Mouse (Mus musculus) megakaryocyte, adult 5-6 weeks (primary cell): ENCODE measurements around the gene Kcnip1. TPM values are rescaled to one million over a fixed set of nuclear protein-coding genes. Genes with fewer than 3 reads are reported as not detected.

ENCODE experiments used
- ATAC-seq: 2 replicates; pipeline ENCODE4 v1.8.0; 2016; ENCODE audit warnings: mild to moderate bottlenecking, inconsistent platforms; ENCODE audit not compliant: poor library complexity, severe bottlenecking
- total RNA-seq, 2 experiments: library from RNA; stranded (forward) in 1 of 2; stranded (reverse) in 1 of 2; fragments of 153-499, 151-499 nt in 1 of 2; fragments of 221-1000, 200-1000 nt in 1 of 2; gene quantifications; 2 replicates each; pipeline versions ENCODE4 v1.2.3 to v1.2.4; 2015 to 2017

The Kcnip1 gene
- total RNA-seq, 2 experiments from 2014 or later, result 0.18 TPM; not detected in 1

DNA sequence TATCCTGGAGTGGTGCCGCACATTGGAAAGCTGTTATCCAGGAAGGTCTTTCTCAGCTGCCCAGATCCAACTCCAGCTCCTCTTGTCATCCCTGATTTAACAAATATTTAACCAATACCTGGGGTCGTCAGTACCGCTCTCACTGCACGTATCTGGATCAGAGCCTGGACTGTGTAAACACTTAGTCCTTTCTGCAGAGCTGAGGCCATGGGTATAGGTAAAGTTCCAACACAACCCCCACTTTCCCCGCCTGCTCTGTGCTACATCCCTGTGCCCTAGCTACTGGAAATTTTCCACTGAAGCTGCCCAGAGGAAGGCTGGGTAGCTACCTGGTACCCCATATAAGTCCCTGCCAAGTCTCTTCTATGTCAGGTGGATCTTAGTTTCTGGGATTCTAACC lies 3.0 kb downstream of the Kcnip1 start:
- ATAC-seq, result no peak

DNA sequence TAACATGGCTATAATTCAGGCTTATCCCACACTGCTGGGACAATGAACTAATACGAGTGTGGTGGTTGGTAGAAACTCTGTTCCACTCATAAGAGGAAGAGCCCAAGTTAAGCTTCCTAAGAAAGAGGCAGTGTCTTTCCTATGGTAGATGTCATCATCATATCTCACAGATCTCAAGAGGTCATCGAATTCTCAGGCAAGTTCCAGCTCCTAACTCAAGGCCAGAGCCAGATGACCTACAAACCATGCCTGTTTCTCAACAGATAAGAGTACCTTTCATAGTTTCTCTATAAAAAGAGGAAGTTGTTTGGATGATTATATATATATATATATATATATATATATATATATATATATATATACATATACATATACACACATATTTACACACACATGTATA lies 6.4 kb downstream of the Kcnip1 start:
- ATAC-seq, result no peak

DNA sequence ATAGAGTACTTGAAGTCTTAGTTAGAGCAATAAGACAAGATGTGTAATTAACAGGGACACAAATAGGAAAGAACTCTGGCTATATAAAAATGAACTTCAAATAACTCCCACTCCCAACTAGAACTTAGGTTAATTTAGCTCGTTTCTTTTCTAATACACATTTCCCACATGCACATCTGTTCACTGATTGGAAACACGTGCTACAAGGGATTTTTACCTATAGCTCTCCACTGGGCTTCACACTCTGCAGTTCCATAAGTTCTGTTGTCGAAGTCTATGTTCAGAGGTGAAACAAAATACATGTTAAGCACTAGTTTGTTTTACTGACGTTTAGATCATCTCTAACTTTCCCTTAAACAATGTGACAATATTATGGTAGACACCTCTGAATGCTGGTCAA lies 12.8 kb downstream of the Kcnip1 start:
- no peak for ATAC-seq

DNA sequence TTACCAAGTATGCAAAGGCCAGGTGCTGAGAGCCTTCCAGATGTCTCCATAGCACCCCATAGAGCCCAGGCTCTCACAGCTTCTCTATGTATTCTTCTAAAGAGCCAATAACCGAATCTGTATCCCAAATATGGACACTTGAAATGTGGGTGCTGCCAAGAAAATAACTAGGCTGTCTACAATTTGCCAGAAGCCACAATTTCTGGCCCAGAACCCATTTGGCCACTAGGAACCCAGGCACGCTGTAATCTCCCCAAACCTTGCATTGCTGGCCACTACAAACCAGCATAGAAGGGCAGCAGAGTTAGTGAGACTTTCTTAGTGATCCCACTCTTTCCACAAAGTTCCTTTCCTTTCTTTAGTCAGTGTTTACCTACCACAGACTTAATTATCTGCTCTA lies 17.8 kb downstream of the Kcnip1 start:
- no peak for ATAC-seq

DNA sequence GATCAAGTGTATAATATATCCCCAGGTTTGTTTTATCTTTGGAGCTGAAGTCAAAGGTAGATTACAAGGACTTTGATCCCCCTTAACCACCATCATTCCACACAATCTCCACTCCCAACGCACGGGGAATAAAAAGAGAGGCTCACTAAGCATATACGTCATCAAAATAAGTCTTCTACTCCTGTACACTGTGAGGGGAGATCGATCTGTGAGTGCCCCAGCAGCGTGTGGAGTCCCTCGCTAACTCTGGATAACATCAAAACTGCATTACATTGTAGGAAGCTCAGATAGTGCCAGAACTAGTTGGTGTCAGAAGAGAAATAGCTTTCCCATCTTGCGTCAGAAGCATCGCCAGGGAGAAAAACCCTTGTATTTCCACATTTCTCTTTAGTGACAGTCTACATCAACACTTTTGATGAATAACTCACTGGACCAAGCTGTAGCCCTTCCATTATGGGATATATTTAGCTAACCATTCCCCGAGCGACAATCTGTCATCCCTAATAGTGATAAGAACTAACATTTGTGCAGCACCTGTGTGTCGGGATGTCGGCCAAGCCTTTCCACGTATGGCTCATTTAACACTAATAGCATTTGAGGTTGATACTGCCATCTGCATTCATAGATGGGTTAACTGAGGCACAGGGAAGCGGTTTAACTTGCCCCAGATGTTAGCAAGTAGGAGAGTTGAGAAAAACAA lies 18.5 kb downstream of the Kcnip1 start:
- no peak for ATAC-seq

DNA sequence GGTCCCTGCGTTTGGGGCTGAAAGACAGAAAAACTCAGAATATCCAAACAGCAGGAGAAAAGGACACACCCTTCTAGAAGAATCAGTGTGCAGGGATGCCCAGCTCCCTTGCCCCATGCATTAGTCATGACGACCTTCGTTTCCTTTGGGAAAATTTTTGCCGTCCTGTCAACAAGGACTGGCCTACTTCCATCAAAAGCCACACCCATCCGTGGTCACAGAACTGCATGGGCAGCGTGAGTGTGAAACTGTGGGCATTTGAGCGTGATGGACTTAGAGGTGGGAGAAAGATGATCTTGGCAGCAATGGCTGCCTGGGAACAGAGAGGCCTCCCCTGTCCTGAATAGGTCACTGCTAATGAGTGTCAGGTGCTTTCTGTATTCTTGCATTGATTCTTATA lies 20.8 kb downstream of the Kcnip1 start:
- ATAC-seq, result no peak

DNA sequence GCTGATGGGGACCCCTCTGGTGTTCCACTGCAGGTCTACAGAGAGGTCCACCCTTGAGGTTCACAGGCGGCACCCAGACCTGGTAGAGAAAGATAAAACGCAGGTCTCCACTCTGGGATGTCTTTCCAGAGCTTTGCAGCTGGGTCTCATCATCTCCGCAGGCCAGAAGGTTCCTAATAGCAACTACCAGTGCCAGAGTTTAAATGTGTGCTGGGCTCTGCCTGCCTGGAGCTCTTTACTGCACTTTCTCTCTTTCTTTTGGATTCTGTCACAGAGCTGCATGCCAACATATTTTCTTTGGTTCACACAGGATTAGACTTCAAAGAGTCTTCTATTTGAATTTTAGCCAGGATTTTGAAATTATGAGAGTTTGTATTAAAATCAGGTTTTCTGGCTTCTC lies 23.8 kb downstream of the Kcnip1 start:
- no peak for ATAC-seq

DNA sequence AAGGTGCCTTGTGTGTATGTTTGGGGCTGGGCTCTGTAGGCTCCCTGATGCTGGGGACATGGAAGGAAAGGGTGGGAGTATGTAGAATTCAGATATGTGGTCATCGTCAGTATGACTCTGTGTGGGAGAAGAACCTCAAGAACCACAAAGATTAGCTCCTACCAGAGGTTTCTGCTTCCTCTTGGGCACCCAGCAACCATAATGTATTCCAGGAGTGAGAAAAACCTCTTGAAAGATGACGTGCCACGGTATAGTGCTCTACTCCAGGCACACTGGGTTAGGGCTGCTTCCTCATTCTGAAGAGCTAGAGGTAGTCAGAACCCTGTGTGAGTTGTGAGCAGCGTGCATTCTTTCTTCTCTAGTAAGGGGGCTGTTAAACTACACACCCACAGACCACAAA lies 25.2 kb downstream of the Kcnip1 start:
- ATAC-seq, result peak; percentile 82

DNA sequence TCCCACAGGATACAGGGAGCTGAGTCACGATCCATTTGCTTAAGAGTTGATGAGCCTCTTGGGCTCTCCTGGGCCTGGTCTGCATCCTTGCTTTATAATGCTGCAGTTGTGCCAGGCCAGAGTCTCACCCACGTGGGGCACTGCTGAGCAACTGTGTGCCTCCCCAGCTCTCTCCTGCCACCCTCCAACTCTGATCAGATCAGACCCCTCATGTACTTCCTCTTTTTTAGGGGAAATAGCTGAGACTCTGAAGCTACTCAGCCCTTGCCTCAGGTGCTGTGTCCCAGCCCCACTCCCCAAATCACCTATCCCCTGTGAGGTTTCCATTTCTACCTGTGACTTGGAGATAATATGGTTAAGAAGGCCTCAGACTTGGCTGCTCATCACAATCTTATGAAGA lies 27.6 kb downstream of the Kcnip1 start:
- ATAC-seq, result peak; percentile 79

DNA sequence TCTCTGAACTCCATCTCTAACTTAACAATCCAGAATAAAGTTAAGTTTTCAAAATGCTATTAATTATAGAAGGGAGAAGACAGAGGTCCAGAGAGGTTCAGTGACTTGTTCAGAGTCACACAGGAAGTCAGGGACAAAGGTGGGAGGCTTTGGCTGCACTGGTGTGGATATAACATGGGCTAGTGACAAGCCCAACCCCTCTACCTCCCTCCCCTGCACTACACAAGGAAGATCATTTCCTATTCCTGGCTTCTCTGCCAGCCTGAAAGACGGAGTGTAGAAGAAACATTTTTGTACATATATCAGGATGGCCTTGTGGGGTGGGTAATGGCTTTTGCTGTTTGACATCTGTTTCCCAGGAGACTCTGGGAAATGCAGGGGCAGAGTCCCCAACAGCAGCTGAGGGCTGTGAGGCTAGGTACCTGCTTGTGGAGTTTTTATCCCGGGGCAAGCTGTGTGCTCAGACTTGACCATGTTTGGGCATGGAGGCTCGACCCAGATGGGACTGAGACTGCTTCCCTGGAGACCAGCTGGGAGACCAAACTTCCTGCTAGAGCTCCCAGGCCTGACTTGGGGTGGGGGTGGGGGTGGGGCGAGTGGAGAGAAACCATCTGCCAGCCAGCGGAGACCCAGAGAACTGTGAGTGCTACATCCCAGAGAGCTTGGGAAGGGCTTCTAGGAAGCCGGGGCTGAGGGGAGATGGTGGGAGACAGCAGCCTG lies 30.1 kb downstream of the Kcnip1 start, which contains the start of gene Kcnmb1:
Kcnmb1 (plus strand) TSS at position 326 of the 720 bp plus-strand sequence.
- no peak for ATAC-seq

DNA sequence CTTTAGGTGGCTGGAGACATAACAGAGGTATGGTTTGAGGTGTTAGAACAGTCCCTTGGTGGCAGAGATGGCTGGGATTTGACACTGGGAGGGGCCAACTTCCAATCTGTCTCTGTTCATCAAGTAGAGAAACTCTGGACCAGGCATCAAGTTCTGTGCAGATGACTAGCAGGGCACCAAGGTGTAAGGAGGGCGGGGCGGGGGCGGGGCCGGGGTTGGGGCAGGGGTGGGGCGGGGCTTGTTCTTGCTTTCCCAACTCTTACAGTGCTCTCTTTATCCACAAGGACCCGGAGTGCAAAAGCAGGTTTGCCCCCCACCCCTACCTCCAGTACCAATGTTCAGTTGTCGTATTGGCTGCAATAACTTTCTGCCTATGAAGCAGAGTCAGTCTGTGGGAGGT lies 30.8 kb downstream of the Kcnip1 start:
- no peak for ATAC-seq

DNA sequence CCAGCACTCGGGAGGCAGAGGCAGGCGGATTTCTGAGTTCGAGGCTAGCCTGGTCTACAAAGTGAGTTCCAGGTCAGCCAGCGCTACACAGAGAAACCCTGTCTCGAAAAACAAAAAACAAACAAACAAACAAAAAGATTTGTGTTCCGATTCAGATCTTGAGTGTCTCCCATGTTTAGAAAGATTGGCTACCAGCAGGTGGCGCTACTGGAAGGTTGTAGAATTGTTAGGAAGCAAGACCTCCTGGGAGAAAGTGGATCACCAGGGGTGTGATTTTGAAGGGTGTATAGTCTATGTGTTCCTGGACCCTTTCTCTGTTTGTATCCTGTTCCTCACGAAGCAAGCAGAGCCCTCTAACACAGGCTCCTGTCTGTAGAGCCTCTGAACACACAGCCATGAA lies 34.2 kb downstream of the Kcnip1 start:
- no peak for ATAC-seq

DNA sequence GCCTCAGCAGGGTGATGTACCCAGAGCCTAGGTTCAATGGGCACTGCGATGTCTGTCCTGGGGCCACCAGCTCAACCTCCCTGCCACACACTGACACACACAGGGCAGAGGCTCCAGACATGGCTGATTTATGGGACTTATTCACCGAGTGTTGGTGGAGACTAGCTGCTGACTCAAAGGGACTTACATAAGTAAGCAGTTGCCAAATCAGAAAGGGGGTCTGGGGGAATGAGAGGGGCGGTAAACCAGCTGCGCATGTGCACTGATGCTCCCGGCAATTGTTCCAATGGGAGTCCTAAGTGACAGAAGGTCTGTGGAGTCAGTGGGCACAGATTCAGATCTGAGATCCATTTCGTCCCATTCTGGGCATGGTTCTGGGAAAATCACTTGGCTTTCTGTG lies 35.4 kb downstream of the Kcnip1 start:
- ATAC-seq, result no peak

DNA sequence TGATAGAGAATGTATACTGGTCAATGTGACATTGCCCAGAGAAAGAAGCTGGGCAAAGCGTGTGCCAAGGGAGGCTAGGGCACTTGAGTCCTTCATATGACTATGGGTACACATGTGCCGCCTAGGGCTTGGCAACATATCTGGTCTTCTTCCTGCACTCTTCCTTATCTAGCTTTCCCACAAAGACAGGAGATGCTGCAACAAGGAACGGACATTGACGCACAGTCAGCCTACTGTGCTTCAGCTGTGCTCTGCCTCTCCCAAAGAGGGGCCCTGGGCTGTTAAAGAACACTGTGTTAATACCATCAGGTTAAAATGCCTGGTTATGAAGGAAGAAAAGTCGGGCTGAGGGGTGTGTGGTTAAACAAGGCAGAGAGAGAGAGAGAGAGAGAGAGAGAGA lies 36.3 kb downstream of the Kcnip1 start:
- ATAC-seq, result no peak

DNA sequence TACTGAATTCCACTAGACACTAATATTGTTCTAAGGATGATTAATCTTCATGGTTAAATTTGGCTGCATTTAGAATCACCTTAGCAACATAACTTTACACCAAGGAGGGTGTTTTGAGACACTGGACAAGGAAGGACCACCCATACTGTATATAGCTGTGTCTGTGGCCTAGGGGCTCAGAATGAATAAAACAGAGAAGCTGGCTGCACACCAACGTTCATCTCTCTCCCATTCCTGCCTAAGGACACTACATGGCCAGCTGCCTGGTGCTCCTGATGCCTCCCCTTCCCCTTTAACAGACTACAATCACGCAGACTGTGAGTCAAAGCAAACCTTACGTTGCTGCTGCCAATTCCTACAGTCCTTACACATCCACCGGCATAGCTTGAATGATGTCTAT lies 37.0 kb downstream of the Kcnip1 start:
- ATAC-seq, result no peak

DNA sequence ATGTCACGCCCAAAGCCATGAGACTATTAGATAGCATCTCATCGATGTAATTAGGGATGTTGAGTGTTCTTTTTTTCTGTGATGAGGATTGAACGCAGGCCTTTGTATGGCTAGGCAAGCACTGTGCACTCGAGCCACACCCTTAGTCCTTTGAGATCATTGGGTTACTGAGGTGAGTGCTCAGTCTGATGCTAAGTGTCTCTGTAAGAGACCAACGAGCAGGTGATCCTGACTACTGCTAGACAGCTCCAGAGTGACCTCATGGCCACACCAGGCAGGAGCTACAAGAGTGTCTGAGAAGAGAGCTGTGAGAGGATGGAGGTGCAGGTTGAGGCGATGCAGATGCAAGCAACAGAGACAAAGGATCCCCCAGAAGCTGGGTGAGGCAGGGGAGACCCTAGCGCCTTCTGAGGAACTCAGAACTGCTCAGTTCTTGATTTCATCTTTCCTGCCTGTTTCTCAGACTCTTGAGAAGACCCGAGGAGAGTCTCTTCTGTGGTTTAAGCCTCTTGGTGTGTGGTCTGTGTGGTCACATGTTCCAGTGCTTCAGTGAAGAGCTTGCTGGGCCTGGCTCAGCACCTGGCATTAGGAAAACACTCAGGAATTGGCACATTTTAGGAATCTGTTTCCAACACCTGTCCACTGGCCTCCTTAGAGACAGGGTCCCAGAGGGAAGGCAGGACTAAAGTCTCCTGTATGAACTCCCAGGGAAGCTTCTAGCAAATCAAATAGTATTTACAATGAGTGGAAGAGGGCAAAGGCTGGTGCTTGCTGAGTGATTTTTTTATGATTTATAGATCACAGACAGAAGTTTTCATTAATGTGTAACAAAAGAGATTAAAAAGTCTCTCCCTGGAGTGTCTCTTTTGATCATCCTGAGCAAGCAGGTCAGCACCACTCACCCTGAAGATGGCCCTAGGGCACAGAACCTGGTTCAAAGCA lies 41.0 kb downstream of the Kcnip1 start:
- ATAC-seq, result no peak

DNA sequence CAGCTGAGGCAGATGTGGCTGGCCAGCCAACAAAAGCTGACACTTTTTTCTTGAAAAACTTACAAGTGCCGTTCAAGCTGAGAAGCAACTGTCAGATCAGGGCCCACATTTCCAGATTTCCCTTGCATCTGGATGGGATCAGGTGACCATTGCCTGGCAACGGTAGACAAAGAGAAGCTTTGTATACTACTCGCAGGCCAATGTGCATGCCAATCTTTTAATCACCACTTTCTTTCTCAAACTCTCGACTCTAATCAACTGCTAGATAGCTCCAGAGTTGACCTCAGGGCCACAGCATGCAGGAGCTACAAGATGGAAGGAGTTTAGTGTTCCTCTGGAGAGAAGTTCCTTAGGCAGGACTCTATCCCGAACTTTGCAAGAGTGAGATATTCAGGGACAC lies 41.8 kb downstream of the Kcnip1 start:
- no peak for ATAC-seq

DNA sequence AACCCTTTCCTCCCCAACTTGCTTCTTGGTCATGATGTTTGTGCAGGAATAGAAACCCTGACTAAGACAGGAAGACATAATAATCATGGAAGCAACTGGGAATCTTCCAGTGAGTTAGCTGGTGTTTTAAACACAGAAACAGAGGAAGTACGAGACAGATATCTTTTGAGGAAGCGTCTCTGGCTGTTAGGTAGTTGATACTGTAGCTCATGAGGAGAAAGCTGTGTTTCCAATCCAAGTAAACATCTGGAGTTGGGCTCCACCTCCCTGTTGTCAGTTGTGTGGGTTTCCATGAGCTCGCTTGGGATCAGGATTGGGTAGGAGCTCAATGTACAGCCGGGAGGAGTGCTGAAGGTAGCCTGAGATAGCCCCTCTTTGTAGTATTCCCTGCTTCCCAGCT lies 46.5 kb downstream of the Kcnip1 start:
- no peak for ATAC-seq

DNA sequence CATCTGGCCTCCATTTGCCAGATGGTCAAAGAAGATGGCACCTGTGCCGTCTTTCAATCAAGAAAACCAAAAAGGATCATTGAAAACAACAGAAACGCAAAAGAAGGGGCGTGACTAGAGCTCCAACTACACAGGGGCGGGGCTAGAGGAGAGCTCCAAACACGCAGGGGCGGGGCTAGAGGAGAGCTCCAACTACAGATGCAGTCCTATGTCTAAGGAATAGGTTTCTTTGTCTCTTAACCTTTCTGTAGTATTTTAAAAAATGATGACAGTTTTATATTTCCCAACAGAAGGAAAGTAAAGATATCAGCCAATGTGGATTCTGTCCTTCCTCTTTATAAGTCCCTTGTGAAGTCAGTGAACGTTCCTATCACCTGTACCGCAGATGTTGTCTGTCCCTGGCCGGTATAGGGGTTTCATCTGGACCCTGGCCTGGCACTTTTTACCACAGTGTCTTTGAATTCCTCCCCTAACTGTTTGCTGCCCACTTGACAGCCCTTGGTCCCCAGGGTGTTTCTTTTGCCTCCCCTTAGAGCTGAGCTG lies 48.1 kb downstream of the Kcnip1 start:
- no peak for ATAC-seq

DNA sequence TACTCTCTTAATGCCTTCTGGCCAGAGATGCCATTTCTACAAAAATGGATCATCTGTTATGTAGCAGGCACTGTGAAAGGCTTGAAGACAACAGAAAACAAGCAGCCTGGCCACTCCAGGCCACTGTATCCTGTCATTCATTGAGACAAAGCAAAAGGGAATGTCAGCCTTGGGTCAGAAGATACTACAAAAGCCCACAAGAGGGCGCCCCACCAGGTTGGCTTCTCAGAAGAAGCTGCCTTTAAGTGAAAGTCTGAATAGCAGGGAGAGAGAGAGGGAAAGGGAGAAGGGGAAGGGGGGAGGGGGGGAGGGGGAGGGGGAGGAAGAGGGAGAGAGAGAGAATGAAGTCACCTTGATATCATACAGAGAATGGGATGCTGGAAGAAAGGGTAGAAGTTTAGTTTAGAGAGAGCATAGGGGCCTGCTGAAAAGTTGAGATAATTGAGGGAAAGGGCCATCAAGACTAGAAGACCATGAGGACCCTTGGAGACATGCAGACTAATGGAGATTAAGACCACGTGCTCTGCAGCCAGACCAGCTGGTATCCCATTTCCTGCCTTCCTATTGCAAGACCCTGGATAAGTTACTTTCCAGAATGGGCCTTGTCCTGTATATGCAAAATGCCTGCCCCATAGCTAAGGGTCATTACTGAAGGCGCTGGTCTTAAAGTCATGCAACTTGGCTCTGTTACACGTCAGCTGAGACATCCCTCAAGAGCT lies 48.7 kb downstream of the Kcnip1 start:
- ATAC-seq, result no peak

DNA sequence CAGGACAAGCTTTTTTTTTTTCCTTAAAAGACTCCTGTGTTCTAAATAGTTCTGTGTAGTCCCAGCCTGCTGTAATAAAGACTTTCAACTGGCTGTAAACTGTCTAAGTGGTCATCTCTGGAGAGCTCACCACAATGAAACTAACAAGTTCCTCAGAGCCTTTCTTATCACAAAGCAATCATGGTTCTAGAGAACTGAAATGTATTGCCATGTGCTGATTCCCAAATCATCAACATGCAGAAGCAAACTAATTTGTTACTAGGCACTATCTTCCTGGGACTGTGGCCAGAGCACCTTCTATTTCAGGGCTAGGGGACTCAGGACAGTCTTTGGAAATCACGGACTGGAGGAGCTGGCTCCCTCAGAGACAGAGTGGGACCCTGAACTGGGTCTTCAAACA lies 49.4 kb downstream of the Kcnip1 start:
- no peak for ATAC-seq
